In genomic region chr14:4499425-4499824, GRCm38 (mm10) we compare ENCODE assay signal across 11 mouse cellular contexts. TPM values are rescaled to one million over a fixed set of nuclear protein-coding genes. Genes with fewer than 3 reads are reported as not detected.
DNase-seq lines count a peak whose midpoint lies in the region; ATAC-seq and TF ChIP-seq lines count a peak whose summit lies in the region.
"Not testable (repeated sequence)": the region's sequence is repeated elsewhere in the genome, so short reads cannot be mapped to it uniquely, and the experiment has no call there.
"Had no signal": no experiment of that assay in that cellular context is flagged by ENCODE, and none has a peak within 500 bp of the region (broad histone marks: within the 10 kb centered on the region; RNA-seq: fewer than 3 reads in every experiment).

No protein-coding gene starts in this region.

- WGBS in embryonic facial prominence, embryonic 15.5 days = 1% methylated on average over 18 of the region's 25 CpGs
- WGBS in hindbrain, embryonic 11.5 days = 3% methylated on average over 14 of the region's 25 CpGs
- WGBS in intestine, postnatal 0 days = under 1% methylated on average over 14 of the region's 25 CpGs
- 2% methylated on average over 15 of the region's 25 CpGs for WGBS in limb, embryonic 14.5 days
- 3% methylated on average over 17 of the region's 25 CpGs for WGBS in midbrain, embryonic 14.5 days
- 0% methylated on average over 20 of the region's 25 CpGs for WGBS in olfactory bulb, adult 2 months

- not testable (repeated sequence) for TF ChIP-seq CTCF in brain, embryonic 14.5 days (IDR thresholded peaks at IDR 0.05; ENCODE audit: borderline replicate concordance, extremely low read depth, insufficient read depth, insufficient read length); intestine, postnatal 0 days (IDR thresholded peaks at IDR 0.05; ENCODE audit: low read depth); olfactory bulb, adult 2 months (IDR thresholded peaks at IDR 0.05; ENCODE audit: insufficient read depth, low read depth, low read length)

- not testable (repeated sequence) for H3K4me1 ChIP-seq in embryonic facial prominence, embryonic 15.5 days; hindbrain, embryonic 11.5 days (replicated peaks; ENCODE audit: control insufficient read depth, insufficient read depth, low read length); intestine, postnatal 0 days (replicated peaks; ENCODE audit: control insufficient read depth, insufficient read depth, low read length); limb, embryonic 14.5 days (ENCODE audit: control insufficient read depth, insufficient read depth, low read length); midbrain, embryonic 14.5 days (ENCODE audit: control insufficient read depth, insufficient read depth, low read length); olfactory bulb, adult 2 months (ENCODE audit: control insufficient read depth, insufficient read depth, low read length)

- H3K27me3 ChIP-seq in embryonic facial prominence, embryonic 15.5 days; hindbrain, embryonic 11.5 days (ENCODE audit: control insufficient read depth, insufficient read depth, low read length); intestine, postnatal 0 days (replicated peaks; ENCODE audit: control insufficient read depth, insufficient read depth, low read length); limb, embryonic 14.5 days (ENCODE audit: control insufficient read depth, insufficient read depth, low read length); midbrain, embryonic 14.5 days (ENCODE audit: control insufficient read depth, insufficient read depth, low read length): not testable (repeated sequence)

- H3K9me3 ChIP-seq in embryonic facial prominence, embryonic 15.5 days (replicated peaks); hindbrain, embryonic 11.5 days (ENCODE audit: control insufficient read depth, low read length); intestine, postnatal 0 days (ENCODE audit: control insufficient read depth); limb, embryonic 14.5 days (ENCODE audit: control insufficient read depth, low read length); midbrain, embryonic 14.5 days (ENCODE audit: control insufficient read depth, low read length): not testable (repeated sequence)

- TF ChIP-seq POLR2A in brain, embryonic 14.5 days (IDR thresholded peaks at IDR 0.05; ENCODE audit: borderline replicate concordance, extremely low read depth, insufficient read depth, insufficient read length, poor library complexity, severe bottlenecking); limb, embryonic 14.5 days (IDR thresholded peaks at IDR 0.05; ENCODE audit: borderline replicate concordance, extremely low read depth, insufficient read depth, insufficient read length); olfactory bulb, adult 2 months (IDR thresholded peaks at IDR 0.05; ENCODE audit: insufficient read depth, low read depth, low read length): not testable (repeated sequence)

- H3K4me2 ChIP-seq in embryonic facial prominence, embryonic 15.5 days (replicated peaks) = peak overlapping the region; percentile 48
- peak overlapping the region; percentile 32 for H3K4me2 ChIP-seq in hindbrain, embryonic 11.5 days (replicated peaks; ENCODE audit: low read depth, low read length)
- H3K4me2 ChIP-seq in intestine, postnatal 0 days (replicated peaks; ENCODE audit: low read depth) = peak overlapping the region; percentile 30
- peak overlapping the region; percentile 37 for H3K4me2 ChIP-seq in limb, embryonic 14.5 days (replicated peaks; ENCODE audit: low read depth, low read length, severe bottlenecking)
- H3K4me2 ChIP-seq in midbrain, embryonic 14.5 days (ENCODE audit: low read length) = peak overlapping the region; percentile 50

- H3K27ac ChIP-seq in embryonic facial prominence, embryonic 15.5 days (replicated peaks); hindbrain, embryonic 11.5 days (ENCODE audit: low read depth, low read length); intestine, postnatal 0 days (ENCODE audit: low read depth, low read length); limb, embryonic 14.5 days (replicated peaks; ENCODE audit: low read depth, low read length); midbrain, embryonic 14.5 days (replicated peaks; ENCODE audit: low read depth, low read length); olfactory bulb, adult 2 months (ENCODE audit: insufficient read depth, low read depth, low read length): not testable (repeated sequence)

- H3K36me3 ChIP-seq in embryonic facial prominence, embryonic 15.5 days; hindbrain, embryonic 11.5 days (ENCODE audit: control insufficient read depth, insufficient read depth, low read length); intestine, postnatal 0 days (ENCODE audit: control insufficient read depth, insufficient read depth); limb, embryonic 14.5 days (ENCODE audit: control insufficient read depth, insufficient read depth, low read length); midbrain, embryonic 14.5 days (ENCODE audit: control insufficient read depth, insufficient read depth, low read length): not testable (repeated sequence)

- not testable (repeated sequence) for ATAC-seq in embryonic facial prominence, embryonic 15.5 days (ENCODE audit: insufficient number of reproducible peaks, low FRiP score, low TSS enrichment, low read depth); hindbrain, embryonic 11.5 days (ENCODE audit: low FRiP score); intestine, postnatal 0 days; limb, embryonic 14.5 days (ENCODE audit: low FRiP score, low read depth); midbrain, embryonic 14.5 days (ENCODE audit: low FRiP score, low TSS enrichment)

- peak overlapping the region; percentile 25 for H3K4me3 ChIP-seq in embryonic facial prominence, embryonic 15.5 days (replicated peaks)
- H3K4me3 ChIP-seq in hindbrain, embryonic 11.5 days (ENCODE audit: low read depth, low read length) = peak overlapping the region; percentile 25
- not testable (repeated sequence) for H3K4me3 ChIP-seq in intestine, postnatal 0 days (ENCODE audit: low read depth, low read length)
- H3K4me3 ChIP-seq in limb, embryonic 14.5 days (replicated peaks; ENCODE audit: low read length) = peak overlapping the region; percentile 21
- H3K4me3 ChIP-seq in midbrain, embryonic 14.5 days (replicated peaks; ENCODE audit: low read depth, low read length) = peak overlapping the region; percentile 31
- peak overlapping the region; percentile 30; the same call in 1 of the 2 replicates for H3K4me3 ChIP-seq in olfactory bulb, adult 2 months (ENCODE audit: insufficient read depth, low read depth, low read length)

- H3K9ac ChIP-seq in embryonic facial prominence, embryonic 15.5 days; hindbrain, embryonic 11.5 days (ENCODE audit: low read depth, low read length); intestine, postnatal 0 days (ENCODE audit: low read depth, low read length); limb, embryonic 14.5 days (ENCODE audit: low read depth, low read length, severe bottlenecking): not testable (repeated sequence)
- peak overlapping the region; percentile 26; the same call in 1 of the 2 replicates for H3K9ac ChIP-seq in midbrain, embryonic 14.5 days (replicated peaks; ENCODE audit: low read length)

- DNase-seq in brain, embryonic 14.5 days (ENCODE audit: low read depth) = peak; percentile 3
- DNase-seq in heart, adult 11 months = peak; percentile 78
- DNase-seq in hindbrain, embryonic 11.5 days (ENCODE audit: low spot score) = peak; percentile 4
- not testable (repeated sequence) for DNase-seq in limb, embryonic 14.5 days (ENCODE audit: low spot score)
- peak; percentile 1 for DNase-seq in midbrain, embryonic 14.5 days

RNA-seq across cellular contexts. Expression of gene Gm3182, which starts 17.9 kb away (rescaled TPM):
- not detected in 2 replicates for polyA plus RNA-seq in brain, embryonic 14.5 days (2012; rRNA removed)
- polyA plus RNA-seq in embryonic facial prominence, embryonic 15.5 days (2015; fragmentation: Nextera tagmentation; extraction: Ambion mirVana) = not detected in 2 replicates
- polyA plus RNA-seq in hindbrain, embryonic 11.5 days (2014; fragmentation: Nextera tagmentation; extraction: Ambion mirVana) = not detected in 2 replicates
- not detected in 2 replicates for polyA plus RNA-seq in intestine, postnatal 0 days (2015; fragmentation: Nextera tagmentation; extraction: Ambion mirVana)
- polyA plus RNA-seq in limb, embryonic 14.5 days (2012; rRNA removed) = not detected in 2 replicates
- not detected in 2 replicates for polyA plus RNA-seq in limb, embryonic 14.5 days (2014; fragmentation: Nextera tagmentation; extraction: Ambion mirVana)
- not detected in 2 replicates for polyA plus RNA-seq in midbrain, embryonic 14.5 days (2014; fragmentation: Nextera tagmentation; extraction: Ambion mirVana)
- polyA plus RNA-seq in olfactory bulb, adult 2 months (2012; ENCODE audit: insufficient read depth, insufficient read length, low replicate concordance, missing spikeins) = not detected in 2 replicates
- polyA plus RNA-seq: frontal cortex, adult 2 months; liver, embryonic 13.5 days; thymus, postnatal 0 days had no signal

RNA-seq across cellular contexts. Expression of gene Gm3047, which starts 55.8 kb away (rescaled TPM):
- polyA plus RNA-seq in brain, embryonic 14.5 days (2012; rRNA removed) = not detected in 2 replicates
- polyA plus RNA-seq in embryonic facial prominence, embryonic 15.5 days (2015; fragmentation: Nextera tagmentation; extraction: Ambion mirVana) = not detected in 2 replicates
- polyA plus RNA-seq in hindbrain, embryonic 11.5 days (2014; fragmentation: Nextera tagmentation; extraction: Ambion mirVana) = not detected in 2 replicates
- polyA plus RNA-seq in intestine, postnatal 0 days (2015; fragmentation: Nextera tagmentation; extraction: Ambion mirVana) = not detected in 2 replicates
- not detected in 2 replicates for polyA plus RNA-seq in limb, embryonic 14.5 days (2012; rRNA removed)
- polyA plus RNA-seq in limb, embryonic 14.5 days (2014; fragmentation: Nextera tagmentation; extraction: Ambion mirVana) = not detected in 2 replicates
- polyA plus RNA-seq in midbrain, embryonic 14.5 days (2014; fragmentation: Nextera tagmentation; extraction: Ambion mirVana) = not detected in 2 replicates
- not detected in 2 replicates for polyA plus RNA-seq in olfactory bulb, adult 2 months (2012; ENCODE audit: insufficient read depth, insufficient read length, low replicate concordance, missing spikeins)
- polyA plus RNA-seq: frontal cortex, adult 2 months; liver, embryonic 13.5 days; thymus, postnatal 0 days had no signal
